Mouse (Mus musculus): ENCODE measurements around the gene Tmem88.

Tmem88 gene

DNA sequence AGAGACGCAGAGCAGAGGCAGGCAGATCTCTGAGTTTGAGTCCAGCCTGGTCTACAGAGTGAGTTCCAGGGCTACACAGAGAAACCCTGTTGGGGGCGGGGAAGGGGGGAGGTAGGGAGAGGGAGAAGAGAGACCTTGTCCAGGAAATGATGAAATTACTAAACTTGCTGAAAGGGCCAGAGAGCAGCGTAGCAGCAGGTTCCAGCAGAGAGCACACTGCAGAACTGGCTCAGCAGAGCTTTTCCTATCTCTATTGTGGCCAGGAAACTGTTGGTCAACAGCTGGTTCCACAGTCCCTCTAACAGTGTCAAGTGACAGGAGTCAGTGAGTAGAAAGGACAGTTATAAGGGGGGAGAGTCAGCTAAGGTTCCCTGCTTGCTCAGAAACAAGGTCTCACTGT is 18.4 kb downstream of the Tmem88 start:
- DNase-seq (ENCODE audit: low read depth), result no peak

DNA sequence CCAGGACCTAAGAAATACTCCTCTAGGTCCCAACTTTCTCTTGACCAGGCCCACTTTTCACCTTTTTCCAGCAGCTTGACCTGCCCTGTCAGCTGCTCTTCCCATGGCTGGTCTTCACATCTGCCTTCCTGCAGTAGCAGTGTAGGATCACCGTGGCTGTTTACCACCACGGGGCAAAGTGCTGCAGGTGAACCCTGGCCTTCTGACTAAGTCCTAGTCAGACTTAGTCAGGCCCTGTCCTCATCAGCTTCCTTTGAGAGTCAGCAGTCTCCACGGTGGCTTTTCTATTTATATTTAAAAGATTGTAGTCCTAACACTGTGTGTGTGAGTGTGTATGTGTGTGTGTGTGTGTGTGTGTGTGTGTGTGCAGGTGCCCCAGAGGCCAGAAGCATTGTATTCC is 20.3 kb downstream of the Tmem88 start:
- DNase-seq (ENCODE audit: low read depth), result no peak

DNA sequence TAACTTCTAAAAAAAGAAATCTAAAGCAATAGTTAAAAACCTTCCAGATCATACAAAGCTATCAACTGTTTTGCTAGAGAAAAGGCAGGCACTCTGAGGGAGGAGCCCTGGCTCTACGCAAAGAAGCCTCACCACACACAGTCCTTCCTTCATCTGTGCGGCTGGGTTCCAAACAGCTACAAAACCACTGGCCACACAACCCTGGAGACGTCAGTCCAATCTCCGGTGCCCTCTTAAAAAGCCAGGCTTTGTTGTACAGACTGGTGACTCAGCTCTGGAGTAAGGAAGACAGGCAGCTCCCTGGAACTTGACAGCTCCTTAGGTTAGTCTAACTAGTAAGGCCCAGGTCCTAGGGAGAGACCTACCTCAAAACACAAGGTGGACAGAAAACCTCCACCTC is 22.4 kb downstream of the Tmem88 start:
- no peak for DNase-seq (ENCODE audit: low read depth)

DNA sequence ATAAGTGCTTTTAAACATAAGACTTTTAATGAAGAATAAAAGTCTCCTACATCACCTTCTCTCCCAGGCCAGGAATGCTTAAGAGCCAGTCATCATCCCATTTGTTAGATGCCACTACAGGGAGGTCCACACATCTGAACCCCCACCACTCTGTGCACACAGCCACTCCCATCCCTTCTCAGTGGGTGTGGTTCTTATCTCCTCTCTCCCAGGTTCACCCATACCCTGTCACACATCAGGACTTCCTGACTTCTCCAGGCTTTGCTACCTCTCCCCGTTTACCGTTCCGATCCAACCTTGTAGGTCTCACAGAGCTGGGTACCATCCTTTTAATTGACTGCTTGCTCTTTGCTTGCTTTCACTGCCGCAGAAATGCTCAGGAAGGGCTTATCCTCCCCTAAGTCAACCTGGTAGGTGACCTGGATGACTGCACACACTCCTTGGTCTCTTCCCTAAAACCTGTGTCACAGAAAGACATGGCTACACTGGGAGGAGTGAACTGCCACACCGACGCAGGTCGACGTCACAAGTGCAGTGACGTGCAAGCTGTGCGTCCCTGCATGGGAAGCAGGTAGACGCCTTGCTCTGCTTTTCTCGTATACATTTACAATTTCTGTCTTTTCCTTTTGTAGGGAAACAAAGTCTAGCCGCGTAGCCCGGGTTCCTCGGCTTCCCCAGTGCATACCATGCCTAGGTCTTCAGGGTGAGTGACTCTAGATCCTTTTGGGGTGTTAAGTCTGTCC is 24.6 kb downstream of the Tmem88 start:
- DNase-seq (ENCODE audit: low read depth), result no peak

DNA sequence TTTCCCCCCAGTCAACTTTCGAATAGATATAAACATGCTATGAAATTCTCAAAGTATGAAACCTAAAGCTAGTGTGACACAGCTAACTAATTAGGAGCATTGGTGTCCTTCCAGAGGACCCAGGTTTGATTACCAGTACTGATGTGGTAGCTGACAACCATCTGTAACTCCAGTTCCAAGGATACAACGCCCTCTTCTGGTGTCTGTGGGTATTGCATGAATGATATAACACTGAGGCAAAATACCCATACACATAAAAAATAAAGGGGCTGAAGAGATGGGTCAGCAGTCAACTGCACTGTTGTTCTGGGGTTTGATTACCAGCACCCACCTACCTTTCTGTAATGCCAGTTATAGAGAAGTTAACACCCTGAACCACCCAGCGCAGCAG is 25.3 kb downstream of the Tmem88 start:
- peak; percentile 46 for DNase-seq (ENCODE audit: low read depth)

DNA sequence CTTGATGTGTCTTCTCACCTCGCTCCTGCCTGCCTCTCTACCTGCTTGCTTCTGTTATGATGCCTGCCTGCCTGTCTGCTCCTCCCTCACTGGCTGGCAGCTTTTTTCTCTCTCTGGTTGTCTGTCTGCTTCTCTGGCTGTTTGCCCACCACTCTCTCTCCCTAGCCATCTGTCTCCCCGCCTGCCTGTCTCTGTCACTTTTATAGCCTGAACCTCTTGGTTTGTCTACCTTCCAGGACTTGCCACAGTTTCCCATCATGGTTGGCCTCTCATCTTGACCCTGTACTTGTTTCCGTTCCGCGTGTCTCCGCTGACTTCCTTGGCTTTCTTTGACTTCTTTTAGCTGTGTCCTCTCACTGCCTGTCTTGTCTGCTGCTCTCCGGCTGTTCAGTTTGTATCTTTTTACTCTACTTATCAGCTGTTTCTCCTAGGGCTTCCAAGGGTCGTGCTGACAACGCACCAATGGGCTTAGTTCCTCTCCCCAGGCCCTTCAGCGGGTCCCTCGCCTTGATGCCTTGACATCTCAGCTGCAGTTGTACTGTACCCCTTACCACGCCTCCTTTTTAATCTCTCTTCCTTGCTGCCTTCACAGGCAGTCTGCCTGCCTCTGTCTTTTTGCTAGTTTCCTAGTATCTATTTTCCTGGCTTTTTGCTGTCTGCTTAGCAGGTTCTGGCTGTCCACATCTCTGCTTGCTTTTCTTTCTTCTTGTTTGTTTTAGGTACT is 25.8 kb downstream of the Tmem88 start:
- DNase-seq (ENCODE audit: low read depth), result no peak

DNA sequence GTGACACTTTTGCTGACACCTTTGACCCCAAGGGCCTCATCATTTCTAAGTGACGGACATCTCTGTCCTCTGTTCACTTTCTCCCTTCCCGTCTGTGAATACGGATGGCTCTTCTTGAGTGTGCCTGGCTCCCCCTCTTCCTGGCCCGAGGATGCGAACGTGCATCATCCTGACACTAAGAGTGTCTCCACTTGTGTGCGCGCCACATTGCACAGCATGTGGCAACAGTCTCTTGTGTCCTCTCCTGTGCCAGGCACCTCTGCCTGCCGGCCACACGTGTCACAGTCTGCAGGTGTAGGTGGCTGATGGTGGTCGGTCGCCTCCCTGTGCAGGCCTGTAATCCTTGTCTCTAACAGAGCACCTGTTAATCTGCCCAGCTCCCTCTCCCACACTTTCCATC is 26.4 kb downstream of the Tmem88 start:
- no peak for DNase-seq (ENCODE audit: low read depth)

DNA sequence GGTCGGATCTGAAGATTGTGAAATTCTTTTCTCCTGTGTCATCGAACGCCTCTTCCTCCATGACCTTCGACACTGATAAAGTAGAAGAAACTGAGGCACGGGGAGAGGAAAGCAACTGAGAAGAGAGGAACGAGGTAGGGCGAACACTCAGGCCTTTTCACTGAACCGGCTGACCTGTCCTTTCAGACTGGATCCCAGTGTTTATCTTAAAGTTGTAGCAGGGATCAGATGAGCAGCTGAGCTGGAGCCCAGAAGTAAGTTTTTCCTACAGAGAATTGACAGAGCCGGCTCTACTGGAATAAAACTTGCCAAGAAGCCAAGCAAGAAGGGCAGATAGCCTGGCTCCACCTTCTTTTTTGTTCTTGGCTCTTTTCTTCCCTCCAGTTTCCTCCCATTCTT is 27.2 kb downstream of the Tmem88 start:
- DNase-seq (ENCODE audit: low read depth), result peak; percentile 44

DNA sequence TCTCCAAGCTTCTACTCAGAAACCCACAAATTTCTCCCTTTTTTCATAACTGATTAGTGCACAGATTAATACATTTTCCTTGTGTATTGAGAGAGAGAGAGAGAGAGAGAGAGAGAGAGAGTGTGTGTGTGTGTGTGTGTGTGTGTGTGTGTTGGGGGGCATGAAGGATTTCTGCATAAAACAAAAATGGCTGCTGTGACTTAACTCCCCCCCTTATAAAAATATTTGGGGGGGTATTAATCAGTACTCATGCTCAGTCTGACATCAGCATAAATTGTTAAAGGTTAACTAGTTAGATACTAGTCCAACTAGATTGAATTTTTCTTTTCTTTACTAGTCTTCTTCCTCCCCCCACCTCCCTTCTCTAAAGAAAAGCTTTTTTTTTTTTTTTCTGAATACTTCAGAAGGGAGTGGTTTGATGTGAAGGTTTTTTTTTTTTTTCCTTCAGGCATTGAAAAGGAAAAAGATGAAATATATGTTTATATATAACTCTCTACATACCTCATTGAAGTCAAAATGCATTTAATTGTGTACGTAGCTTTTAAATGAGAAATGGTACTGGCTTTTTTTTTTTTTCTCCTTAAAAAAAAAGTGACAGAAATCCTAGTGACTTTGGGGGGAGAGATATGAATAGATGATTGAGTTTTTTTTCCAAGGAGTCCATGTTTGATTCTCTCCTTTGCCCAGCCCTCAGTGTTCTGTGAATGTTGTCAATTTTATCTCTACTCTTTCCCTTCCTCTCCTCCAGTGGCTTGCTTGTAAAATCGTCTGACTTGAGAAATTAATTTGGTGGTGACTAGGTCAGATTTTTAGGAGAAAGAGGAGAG is 27.8 kb downstream of the Tmem88 start:
- DNase-seq (ENCODE audit: low read depth), result peak; percentile 46

DNA sequence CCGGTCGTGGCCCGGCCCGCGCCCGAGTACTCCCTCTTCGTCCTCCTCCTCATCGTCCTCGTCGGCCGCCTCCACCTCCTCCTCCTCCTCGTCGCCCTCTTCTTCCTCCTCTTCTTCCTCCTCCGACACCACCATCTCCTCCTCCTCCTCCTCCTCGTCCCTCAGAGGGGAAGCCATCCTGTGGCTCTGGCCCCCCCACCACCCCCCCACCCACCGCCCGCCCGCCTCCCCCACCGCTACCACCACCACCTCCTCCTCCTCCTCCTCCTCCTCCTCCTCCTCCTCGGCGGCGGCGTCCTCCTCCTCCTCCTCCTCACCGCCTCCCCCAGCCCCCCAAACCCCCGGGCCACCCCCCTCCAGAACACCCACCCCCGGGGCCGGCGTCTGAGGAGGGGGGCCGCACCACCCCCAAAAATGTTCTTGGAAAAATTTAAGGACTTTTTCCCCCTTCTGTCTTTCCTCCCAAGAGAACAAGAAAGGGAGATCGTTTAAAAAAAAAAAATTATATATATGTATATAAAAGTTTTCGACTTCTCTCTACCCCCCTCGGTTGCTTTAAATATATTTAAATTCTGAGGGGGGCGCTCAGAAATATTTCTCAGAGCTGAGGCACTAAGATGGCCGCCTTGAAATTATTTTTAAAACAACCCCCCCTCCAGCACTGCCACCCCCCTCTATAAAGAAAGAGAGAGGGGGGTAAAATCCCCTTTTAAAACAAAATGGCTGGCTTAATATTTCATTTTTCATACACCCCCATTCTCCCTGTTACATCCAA is 28.6 kb downstream of the Tmem88 start, which contains the start of gene Chd3:
TSS of gene Chd3 (minus strand) at position 192 of the 775 bp plus-strand sequence.
- DNase-seq (ENCODE audit: low read depth), result no peak

DNA sequence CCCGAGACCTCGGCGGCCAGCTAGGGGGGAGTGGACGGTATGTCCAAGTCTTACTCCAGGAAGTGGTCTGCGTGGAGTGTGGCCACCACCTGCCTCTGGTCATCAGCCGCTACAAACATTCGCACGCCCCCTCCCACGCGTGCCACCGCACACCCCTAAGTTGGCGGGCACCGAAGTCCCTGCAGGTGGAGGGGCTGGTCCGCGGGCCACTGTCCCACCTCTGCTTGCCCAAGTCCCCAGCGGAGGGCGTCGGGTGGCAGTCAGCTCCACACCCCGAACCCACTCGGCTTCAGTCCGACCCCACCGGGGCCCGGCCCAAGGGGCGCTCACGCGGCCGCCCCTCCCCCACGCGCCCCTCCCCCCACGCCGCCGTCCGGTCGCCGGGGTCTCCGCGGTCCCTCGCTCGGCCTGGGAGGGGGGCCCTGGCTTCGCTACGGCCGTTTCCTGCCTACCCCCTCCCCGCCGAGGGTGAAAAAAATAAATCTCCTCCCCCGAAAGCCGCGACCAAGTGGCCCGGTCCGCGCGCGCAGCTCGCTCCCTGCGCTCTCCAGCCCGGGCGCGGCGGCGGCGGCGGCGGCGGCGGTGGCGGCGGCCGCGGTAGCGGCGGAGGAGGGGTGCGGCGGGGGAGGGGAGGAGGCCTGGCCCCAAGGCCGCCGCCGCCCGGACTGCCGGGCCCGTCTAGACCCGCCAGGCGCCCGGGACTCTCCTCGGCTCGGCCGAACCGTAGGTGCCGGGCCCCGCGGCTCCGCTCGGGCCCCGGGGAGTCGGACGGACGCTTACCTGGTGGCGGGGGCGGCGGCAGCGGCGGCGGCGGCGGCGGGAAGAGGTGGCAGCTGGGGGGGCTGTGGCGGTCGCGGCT is 29.4 kb downstream of the Tmem88 start:
- DNase-seq (ENCODE audit: low read depth), result peak; percentile 67

DNA sequence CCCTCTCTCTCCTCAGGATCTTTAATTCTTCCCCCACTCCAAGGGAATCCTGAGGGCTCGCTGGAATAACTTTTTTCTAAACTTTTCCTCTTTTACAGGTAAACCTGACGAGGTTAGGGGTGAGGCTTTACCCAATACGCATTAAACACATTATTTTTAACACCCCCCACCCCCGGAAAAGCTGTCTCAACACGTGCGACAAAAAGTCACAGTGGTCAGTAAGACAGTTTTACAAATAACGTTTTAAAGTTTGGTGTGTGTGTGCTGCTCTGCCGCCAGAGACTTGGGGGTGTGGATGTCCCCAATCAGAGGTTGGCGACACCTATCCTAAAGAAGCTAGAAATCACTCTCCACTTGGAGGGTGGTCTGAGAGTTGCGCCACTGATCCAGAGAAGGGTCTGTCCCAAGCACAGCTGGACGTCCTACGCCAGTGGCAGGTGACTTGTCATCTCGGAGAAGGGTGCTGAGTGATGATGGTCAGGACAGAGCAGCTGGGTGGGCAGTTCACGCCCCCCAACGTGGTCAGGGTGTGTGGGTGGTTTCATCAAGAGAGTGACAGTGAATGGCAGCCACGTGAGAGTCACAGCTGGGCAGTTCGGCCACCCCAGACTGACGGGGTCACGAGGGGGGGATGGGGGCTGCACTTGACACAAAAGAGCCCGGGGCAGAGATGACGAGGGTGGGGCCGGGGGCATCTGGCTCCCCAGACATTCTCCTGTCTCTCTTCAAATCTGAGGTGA is 30.2 kb downstream of the Tmem88 start:
- DNase-seq (ENCODE audit: low read depth), result no peak

DNA sequence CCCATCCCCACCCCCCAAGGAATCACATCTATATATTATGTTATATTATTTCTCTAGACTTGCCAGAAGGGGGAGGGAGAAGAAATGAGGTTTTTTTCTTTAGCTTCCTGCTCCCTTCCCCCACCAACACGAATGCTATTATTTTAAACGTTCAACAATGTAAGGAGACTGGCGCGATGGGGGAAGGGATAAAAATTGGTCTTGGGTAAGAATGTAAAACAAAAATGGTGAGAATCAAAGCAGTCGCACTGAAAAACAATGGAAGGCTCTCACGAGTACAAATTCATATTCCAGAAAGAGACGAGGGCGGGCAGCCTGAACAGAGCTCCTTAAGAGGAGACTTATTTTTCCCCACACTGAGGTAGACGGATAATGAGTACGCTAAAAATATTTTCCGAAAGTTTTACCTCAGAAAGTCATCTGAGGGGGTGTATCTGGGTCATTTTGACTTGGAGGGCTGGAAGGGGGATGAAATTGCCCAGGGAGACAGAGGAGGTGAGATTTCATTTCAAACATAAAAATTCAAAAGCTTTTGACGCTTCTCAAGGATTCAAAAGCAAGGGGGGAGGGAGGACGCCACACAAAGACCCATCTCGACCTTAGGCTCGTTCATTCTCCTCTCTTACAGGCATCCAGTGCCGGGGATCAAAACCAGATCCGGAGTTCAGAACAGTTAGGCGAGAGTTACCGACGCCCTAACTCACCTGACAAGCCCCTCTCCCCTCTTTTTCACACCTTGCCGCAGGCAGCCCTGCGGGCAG is 31.0 kb downstream of the Tmem88 start:
- DNase-seq (ENCODE audit: low read depth), result peak; percentile 44

DNA sequence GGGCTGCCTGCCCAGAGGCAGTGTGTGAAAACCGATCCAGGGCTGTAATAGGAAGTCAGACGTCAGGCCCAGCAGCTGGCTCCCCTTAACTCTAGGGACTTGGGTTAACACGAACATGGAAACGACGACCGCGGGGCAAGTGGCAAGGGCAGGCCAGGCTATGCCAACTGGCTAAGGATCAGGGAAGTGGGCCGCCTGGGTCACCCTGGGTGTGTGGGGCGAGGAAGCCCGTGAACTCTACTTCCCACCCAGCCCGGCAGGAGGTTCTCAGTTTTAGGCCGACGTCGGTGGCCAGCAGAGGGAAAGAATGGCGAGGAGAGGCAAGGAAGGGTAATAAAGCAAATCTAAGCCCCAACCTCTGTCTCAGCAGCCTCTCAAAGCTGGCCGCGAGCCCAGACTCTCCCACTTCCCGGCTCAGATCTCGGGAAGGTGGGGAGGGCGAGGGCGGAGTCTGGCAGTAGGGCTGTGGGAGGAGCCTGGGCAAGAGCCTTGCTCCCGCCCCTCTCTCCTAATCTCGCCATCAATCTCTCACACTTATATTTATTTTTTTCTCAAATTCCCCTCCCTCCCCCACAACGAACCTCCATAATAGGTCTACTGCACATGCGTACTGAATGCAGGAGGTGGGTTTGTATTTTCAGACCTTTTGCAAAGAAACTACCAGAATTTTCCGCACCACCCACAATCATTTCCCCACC is 31.7 kb downstream of the Tmem88 start:
- peak; percentile 100 for DNase-seq (ENCODE audit: low read depth)

DNA sequence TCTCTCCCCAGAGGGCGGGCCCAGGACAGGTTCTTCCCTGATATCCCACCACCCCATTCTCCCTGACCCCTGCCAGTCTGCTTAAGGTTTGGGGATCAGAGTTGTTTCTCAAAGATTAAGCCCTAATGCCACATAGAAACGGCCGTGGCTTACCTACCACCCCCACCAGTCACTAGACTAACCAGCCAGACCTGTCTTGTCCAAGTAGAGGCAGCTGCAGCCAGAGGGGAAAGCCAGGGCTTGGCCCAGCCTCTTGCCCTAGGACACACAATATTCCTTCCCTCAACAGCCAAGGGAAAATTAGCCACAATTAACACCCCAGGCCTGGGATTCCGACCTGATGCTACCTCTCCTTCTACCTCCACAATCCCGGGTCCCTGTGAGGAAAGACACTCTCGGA is 32.3 kb downstream of the Tmem88 start:
- no peak for DNase-seq (ENCODE audit: low read depth)

DNA sequence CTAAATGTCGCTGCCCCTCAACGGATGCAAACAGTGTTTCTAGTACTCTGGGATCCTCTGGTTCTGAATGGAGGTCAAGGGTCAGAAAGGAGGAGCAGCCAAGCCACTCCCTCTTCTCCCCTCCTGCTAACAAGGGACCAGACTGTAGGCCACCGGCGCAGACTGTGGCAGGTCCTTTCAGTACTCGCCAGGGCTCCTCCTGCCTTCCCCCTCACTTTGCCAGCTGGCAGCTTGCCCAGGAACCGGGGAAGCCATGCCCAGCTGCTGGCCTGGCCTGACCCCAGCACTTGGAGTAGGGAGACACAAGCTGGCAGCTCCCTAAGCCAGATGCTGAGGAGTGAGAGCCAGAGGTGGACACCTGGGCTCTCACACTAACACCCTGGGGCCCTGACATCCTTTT is 33.1 kb downstream of the Tmem88 start:
- DNase-seq (ENCODE audit: low read depth), result peak; percentile 89

DNA sequence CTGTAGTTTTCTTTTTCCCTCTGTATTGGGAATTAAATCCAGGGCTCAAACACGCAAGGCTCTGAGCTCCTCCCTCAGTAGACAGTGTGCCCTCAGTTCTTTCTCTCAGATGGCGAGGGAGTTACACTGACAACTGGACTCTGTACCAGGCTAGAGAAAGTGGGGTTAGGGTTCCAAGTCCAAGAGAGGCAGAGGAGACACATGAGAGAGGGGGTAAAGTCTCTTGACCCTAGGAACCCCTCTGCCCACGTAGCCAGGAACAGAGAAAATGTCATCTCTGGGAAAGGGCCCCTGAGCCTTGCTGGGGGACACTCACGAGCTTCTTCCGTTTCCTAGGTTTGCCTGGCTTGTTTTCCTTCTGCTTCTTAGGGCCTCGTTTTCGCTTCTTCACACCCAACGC is 33.7 kb downstream of the Tmem88 start:
- DNase-seq (ENCODE audit: low read depth), result no peak

DNA sequence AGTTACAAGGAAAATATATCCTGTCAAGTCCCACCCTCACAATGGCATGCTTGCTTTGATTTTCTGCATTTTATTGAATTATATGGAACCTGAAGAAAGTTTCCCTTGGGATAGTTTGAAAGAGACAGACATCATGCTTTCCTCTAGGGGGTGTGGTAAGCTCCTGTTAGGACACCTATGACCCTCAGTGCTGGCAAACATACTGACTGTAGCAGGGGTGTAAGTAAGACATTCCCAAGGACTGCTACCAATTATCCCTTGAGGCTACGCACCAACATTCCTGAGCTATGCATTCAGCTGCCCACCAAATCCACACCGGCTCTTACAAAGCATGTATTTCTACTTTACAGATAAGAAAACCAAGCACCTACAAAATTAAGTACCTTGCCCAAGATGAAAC is 35.6 kb downstream of the Tmem88 start:
- DNase-seq (ENCODE audit: low read depth), result peak; percentile 68

DNA sequence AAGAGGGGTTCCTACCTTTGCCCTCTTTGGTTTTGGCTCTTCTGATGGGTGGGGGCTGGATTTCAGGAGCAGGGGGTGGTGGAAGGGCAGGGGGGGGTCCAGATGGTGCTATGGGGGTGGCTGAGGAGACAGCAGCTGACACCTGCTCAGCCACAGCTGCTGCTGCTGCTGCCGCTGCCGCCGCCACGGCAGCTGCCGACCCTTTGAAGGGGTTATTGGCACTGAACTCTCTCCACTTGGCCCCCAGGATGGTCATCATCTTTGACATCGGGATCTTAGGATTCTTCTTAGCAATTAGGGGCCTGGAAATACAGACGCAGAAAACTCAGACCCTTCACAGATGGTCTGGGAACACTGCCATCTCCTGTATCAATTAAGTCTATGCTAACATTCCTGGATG is 36.0 kb downstream of the Tmem88 start:
- no peak for DNase-seq (ENCODE audit: low read depth)
